In the genomic region with DNA sequence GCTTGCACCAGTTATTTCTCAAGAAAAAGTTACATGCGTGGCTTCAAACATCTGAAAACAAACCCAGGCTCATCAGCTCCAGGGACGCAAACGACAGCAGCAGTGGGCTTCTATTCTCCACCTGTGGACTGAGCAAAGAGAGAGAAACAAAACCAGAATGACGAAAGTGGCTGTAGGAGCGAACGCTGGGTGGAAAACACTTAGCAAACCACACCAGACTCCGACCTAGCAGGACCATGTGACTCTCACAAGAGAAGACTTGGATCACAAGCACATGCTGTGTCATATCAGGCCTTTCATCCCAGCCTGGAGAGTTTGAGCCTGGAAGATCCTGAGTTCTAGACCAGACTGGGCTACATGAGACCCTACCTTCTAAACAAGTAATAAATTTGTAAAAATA, we compare ENCODE assay signal across 9 mouse cellular contexts. TPM values are rescaled to one million over a fixed set of nuclear protein-coding genes. Genes with fewer than 3 reads are reported as not detected.
DNase-seq lines count a peak whose midpoint lies in the region; ATAC-seq and TF ChIP-seq lines count a peak whose summit lies in the region.
"Had no signal": no experiment of that assay in that cellular context is flagged by ENCODE, and none has a peak within 500 bp of the region (broad histone marks: within the 10 kb centered on the region; RNA-seq: fewer than 3 reads in every experiment).

No protein-coding gene starts in this region.

- no peak for TF ChIP-seq CTCF in bone marrow macrophage, adult 2 months (IDR thresholded peaks at IDR 0.05; ENCODE audit: low read depth, low read length)

- WGBS in forebrain, embryonic 13.5 days = 75% methylated on average over 7 of the region's 7 CpGs
- WGBS in forebrain, embryonic 16.5 days = 74% methylated on average over 7 of the region's 7 CpGs
- 79% methylated on average over 7 of the region's 7 CpGs for WGBS in limb, embryonic 14.5 days
- WGBS in limb, embryonic 10.5 days = 83% methylated on average over 7 of the region's 7 CpGs
- WGBS in midbrain, embryonic 14.5 days = 46% methylated on average over 7 of the region's 7 CpGs

- no peaks in the 10 kb centered on the region for H3K27me3 ChIP-seq in forebrain, embryonic 13.5 days
- H3K27me3 ChIP-seq in forebrain, embryonic 16.5 days (replicated peaks; ENCODE audit: control insufficient read depth, insufficient read depth, low read length) = no peaks in the 10 kb centered on the region
- no peaks in the 10 kb centered on the region for H3K27me3 ChIP-seq in limb, embryonic 14.5 days (ENCODE audit: control insufficient read depth, insufficient read depth, low read length)
- H3K27me3 ChIP-seq in limb, embryonic 10.5 days (ENCODE audit: low read depth, poor library complexity, severe bottlenecking) = no peaks in the 10 kb centered on the region
- no peaks in the 10 kb centered on the region for H3K27me3 ChIP-seq in midbrain, embryonic 14.5 days (ENCODE audit: control insufficient read depth, insufficient read depth, low read length)

- H3K9me3 ChIP-seq in forebrain, embryonic 13.5 days (replicated peaks) = no peaks in the 10 kb centered on the region
- no peaks in the 10 kb centered on the region for H3K9me3 ChIP-seq in forebrain, embryonic 16.5 days (ENCODE audit: control insufficient read depth, low read length)
- H3K9me3 ChIP-seq in limb, embryonic 14.5 days (ENCODE audit: control insufficient read depth, low read length) = no peaks in the 10 kb centered on the region
- no peaks in the 10 kb centered on the region for H3K9me3 ChIP-seq in limb, embryonic 10.5 days (replicated peaks)
- no peaks in the 10 kb centered on the region for H3K9me3 ChIP-seq in midbrain, embryonic 14.5 days (ENCODE audit: control insufficient read depth, low read length)

- H3K9ac ChIP-seq in forebrain, embryonic 13.5 days = no peak overlapping the region
- no peak overlapping the region for H3K9ac ChIP-seq in forebrain, embryonic 16.5 days (replicated peaks; ENCODE audit: low read depth, low read length)
- H3K9ac ChIP-seq in limb, embryonic 14.5 days (ENCODE audit: low read depth, low read length, severe bottlenecking) = no peak overlapping the region
- no peak overlapping the region for H3K9ac ChIP-seq in midbrain, embryonic 14.5 days (replicated peaks; ENCODE audit: low read length)

- no peak overlapping the region for H3K4me2 ChIP-seq in forebrain, embryonic 13.5 days
- H3K4me2 ChIP-seq in forebrain, embryonic 16.5 days (ENCODE audit: low read length) = no peak overlapping the region
- no peak overlapping the region for H3K4me2 ChIP-seq in limb, embryonic 14.5 days (replicated peaks; ENCODE audit: low read depth, low read length, severe bottlenecking)
- H3K4me2 ChIP-seq in midbrain, embryonic 14.5 days (ENCODE audit: low read length) = no peak overlapping the region

- no peak for DNase-seq in limb, embryonic 14.5 days (ENCODE audit: low spot score)
- no peak for DNase-seq in limb, embryonic 10.5 days (ENCODE audit: low spot score)
- no peak for DNase-seq in midbrain, embryonic 14.5 days
- DNase-seq in testis, postnatal 14 days (ENCODE audit: low spot score) = no peak
- DNase-seq: right cerebral cortex, postnatal 25 days had no signal

- no peaks in the 10 kb centered on the region for H3K36me3 ChIP-seq in forebrain, embryonic 13.5 days (ENCODE audit: poor library complexity, severe bottlenecking)
- no peaks in the 10 kb centered on the region for H3K36me3 ChIP-seq in forebrain, embryonic 16.5 days (ENCODE audit: control insufficient read depth, insufficient read depth)
- no peaks in the 10 kb centered on the region for H3K36me3 ChIP-seq in limb, embryonic 14.5 days (ENCODE audit: control insufficient read depth, insufficient read depth, low read length)
- H3K36me3 ChIP-seq in limb, embryonic 10.5 days = no peaks in the 10 kb centered on the region
- H3K36me3 ChIP-seq in midbrain, embryonic 14.5 days (ENCODE audit: control insufficient read depth, insufficient read depth, low read length) = no peaks in the 10 kb centered on the region

- no peak for ATAC-seq in forebrain, embryonic 13.5 days
- ATAC-seq in forebrain, embryonic 16.5 days = no peak
- ATAC-seq in limb, embryonic 14.5 days (ENCODE audit: low FRiP score, low read depth) = no peak
- ATAC-seq in midbrain, embryonic 14.5 days (ENCODE audit: low FRiP score, low TSS enrichment) = 0 out of 2 replicates have a peak, but pooled peaks have one; percentile 25
- no peak for ATAC-seq in monocyte, adult 5-6 weeks (replicated peaks; ENCODE audit: insufficient number of reproducible peaks, low FRiP score, low TSS enrichment, poor library complexity, severe bottlenecking)

- H3K4me3 ChIP-seq in forebrain, embryonic 13.5 days = no peak overlapping the region
- H3K4me3 ChIP-seq in forebrain, embryonic 16.5 days (replicated peaks; ENCODE audit: low read length) = no peak overlapping the region
- H3K4me3 ChIP-seq in limb, embryonic 14.5 days (replicated peaks; ENCODE audit: low read length) = no peak overlapping the region
- no peak overlapping the region for H3K4me3 ChIP-seq in limb, embryonic 10.5 days
- no peak overlapping the region for H3K4me3 ChIP-seq in bone marrow macrophage, adult 2 months (ENCODE audit: insufficient read depth, low read length)
- H3K4me3 ChIP-seq in midbrain, embryonic 14.5 days (replicated peaks; ENCODE audit: low read depth, low read length) = no peak overlapping the region

- TF ChIP-seq POLR2A in limb, embryonic 14.5 days (IDR thresholded peaks at IDR 0.05; ENCODE audit: borderline replicate concordance, extremely low read depth, insufficient read depth, insufficient read length) = no peak
- no peak for TF ChIP-seq POLR2A in bone marrow macrophage, adult 2 months (IDR thresholded peaks at IDR 0.05; ENCODE audit: borderline replicate concordance, low read depth, low read length)

- H3K27ac ChIP-seq in forebrain, embryonic 13.5 days = peak overlapping the region; percentile 81; the same call in 1 of the 2 replicates
- H3K27ac ChIP-seq in forebrain, embryonic 16.5 days (ENCODE audit: low read length) = no peak overlapping the region
- H3K27ac ChIP-seq in limb, embryonic 14.5 days (replicated peaks; ENCODE audit: low read depth, low read length) = peak overlapping the region; percentile 79; the same call in 1 of the 2 replicates
- no peak overlapping the region for H3K27ac ChIP-seq in limb, embryonic 10.5 days
- 0 out of 2 replicates have a peak overlapping the region, but pooled peaks have one; percentile 14 for H3K27ac ChIP-seq in bone marrow macrophage, adult 2 months (ENCODE audit: insufficient read depth, low read depth, low read length)
- 0 out of 2 replicates have a peak overlapping the region, but pooled peaks have one; percentile 33 for H3K27ac ChIP-seq in midbrain, embryonic 14.5 days (replicated peaks; ENCODE audit: low read depth, low read length)

- H3K4me1 ChIP-seq in forebrain, embryonic 13.5 days = peaks cover 29% of the 10 kb centered on the region
- peaks cover 19% of the 10 kb centered on the region for H3K4me1 ChIP-seq in forebrain, embryonic 16.5 days (replicated peaks; ENCODE audit: control insufficient read depth, insufficient read depth, low read length)
- H3K4me1 ChIP-seq in limb, embryonic 14.5 days (ENCODE audit: control insufficient read depth, insufficient read depth, low read length) = peaks cover 37% of the 10 kb centered on the region
- H3K4me1 ChIP-seq in limb, embryonic 10.5 days = peaks cover 25% of the 10 kb centered on the region
- peaks cover 35% of the 10 kb centered on the region for H3K4me1 ChIP-seq in bone marrow macrophage, adult 2 months (ENCODE audit: control insufficient read depth, insufficient read depth, low read length)
- peaks cover 17% of the 10 kb centered on the region for H3K4me1 ChIP-seq in midbrain, embryonic 14.5 days (ENCODE audit: control insufficient read depth, insufficient read depth, low read length)

RNA-seq across cellular contexts. Expression of gene Chd2, which starts 41.8 kb away (rescaled TPM):
- polyA plus RNA-seq in forebrain, embryonic 13.5 days (2015; fragmentation: Nextera tagmentation; extraction: Ambion mirVana) = 62.8 TPM in 2 replicates
- 56.8 and 60.2 TPM in 2 replicates for polyA plus RNA-seq in forebrain, embryonic 16.5 days (2015; fragmentation: Nextera tagmentation; extraction: Ambion mirVana)
- polyA plus RNA-seq in limb, embryonic 14.5 days (2012; rRNA removed) = 55.6 and 61.7 TPM in 2 replicates
- 56.5 and 65.4 TPM in 2 replicates for polyA plus RNA-seq in limb, embryonic 14.5 days (2014; fragmentation: Nextera tagmentation; extraction: Ambion mirVana)
- polyA plus RNA-seq in limb, embryonic 10.5 days (2016; fragmentation: Nextera tagmentation; extraction: Ambion mirVana) = 33.7 and 53.2 TPM in 2 replicates
- 44.4 and 47.9 TPM in 2 replicates for polyA plus RNA-seq in bone marrow macrophage, adult 2 months (2012; ENCODE audit: insufficient read depth, insufficient read length, missing spikeins)
- 35.9 and 49.8 TPM in 2 replicates for polyA plus RNA-seq in midbrain, embryonic 14.5 days (2014; fragmentation: Nextera tagmentation; extraction: Ambion mirVana)
- 241 to 361 TPM (median 252 TPM) in 3 replicates for total RNA-seq in monocyte, adult 5-6 weeks (2017)

Comparison
In these comparisons a context has a peak if more than half of its experiments do, and no peak if none do; other contexts are left out.
1. H3K27ac ChIP-seq: peak in forebrain, embryonic 13.5 days (single experiment), limb, embryonic 14.5 days (single experiment), bone marrow macrophage, adult 2 months (single experiment) and midbrain, embryonic 14.5 days (single experiment); none in forebrain, embryonic 16.5 days (single experiment) and limb, embryonic 10.5 days (single experiment).